Mouse (Mus musculus) lung, embryonic 14.5 days (tissue): ENCODE measurements at regions not wholly inside any gene's neighbourhood (a gene's known extent, or its start where the extent isn't known, plus 50 kb on each side); places are given as distances from the start of the nearest gene placed in this dataset.

Experiments
- ATAC-seq: fragments of 200-750 bp; cut with Nextera tagmentation; 2 replicates; pipeline ENCODE4 v1.8.0; 2017; ENCODE audit warnings: mild to moderate bottlenecking, moderate TSS enrichment, moderate library complexity; ENCODE audit not compliant: insufficient read depth
- DNase-seq: peaks from one replicate; pipeline ENCODE4 v3.0.0-alpha.2; 2015
- H3K27ac ChIP-seq: fragments of 300-500 bp; sonication (generic); 2 replicates; pipeline ENCODE4 v1.5.1; 2014; ENCODE audit warnings: low read depth, mild to moderate bottlenecking, moderate library complexity
- H3K27me3 ChIP-seq: fragments of 300-500 bp; sonication (generic); 2 replicates; pipeline ENCODE4 v1.6.1; 2014; ENCODE audit warnings: low read length, control low read depth; ENCODE audit not compliant: insufficient read depth
- H3K36me3 ChIP-seq: fragments of 300-500 bp; sonication (generic); 2 replicates; pipeline ENCODE4 v1.6.1; 2014; ENCODE audit warnings: control low read depth; ENCODE audit not compliant: insufficient read depth
- H3K4me1 ChIP-seq: fragments of 300-500 bp; sonication (generic); 2 replicates; pipeline ENCODE4 v1.6.1; 2014; ENCODE audit warnings: antibody characterized with exemption, control low read depth; ENCODE audit not compliant: insufficient read depth
- H3K4me2 ChIP-seq: fragments of 300-500 bp; sonication (generic); 2 replicates; pipeline ENCODE4 v1.6.1; 2014; ENCODE audit warnings: mild to moderate bottlenecking
- H3K4me3 ChIP-seq: fragments of 300-500 bp; sonication (generic); 2 replicates; pipeline ENCODE4 v1.5.1; 2014; ENCODE audit warnings: low read depth, low read length
- H3K9ac ChIP-seq: fragments of 300-500 bp; sonication (generic); 2 replicates; pipeline ENCODE4 v1.6.1; 2014
- H3K9me3 ChIP-seq: fragments of 300-500 bp; sonication (generic); 2 replicates; pipeline ENCODE4 v1.6.1; 2016; ENCODE audit warnings: low read depth, low read length, control low read depth
- CTCF ChIP-seq: IDR thresholded peaks from 2 replicates; pipeline ENCODE4 v1.5.1; 2016; ENCODE audit warnings: antibody characterized with exemption, low read depth
- WGBS: fragments of 180-500 bp; shearing (Covaris S2); extraction: QIAGEN DNeasy Blood & Tissue Kit; methylation state at CpG from one replicate; pipeline ENCODE4 v1.1.7; 2014; 5-methylcytosine and 5-hydroxymethylcytosine counted together

DNA sequence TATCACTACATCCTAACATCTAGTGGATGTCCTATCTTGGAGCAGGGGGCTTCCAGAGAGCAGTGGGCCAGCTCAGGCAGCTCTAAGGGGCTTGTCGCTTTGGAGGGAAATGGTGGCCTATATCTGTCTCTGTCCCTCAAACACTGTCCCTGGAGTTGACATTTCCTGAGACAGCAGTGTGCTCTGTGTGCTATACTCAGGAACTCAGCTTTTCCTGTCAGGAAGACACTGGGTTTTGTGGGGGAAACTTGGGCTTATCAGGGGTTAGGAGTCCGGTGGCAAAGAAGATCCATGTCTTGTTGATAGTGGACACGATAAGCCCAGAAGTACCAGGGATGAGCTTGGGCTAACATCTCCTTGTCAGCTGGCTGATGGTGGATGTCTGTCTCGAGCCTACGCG lies 187.6 kb upstream of the Bmper start:
- no peaks in the 10 kb centered on the region for H3K9me3 ChIP-seq
- ATAC-seq (no peak), DNase-seq (no peak)
- 62% methylated on average over 6 of the region's 6 CpGs for WGBS
- no peak for TF ChIP-seq CTCF
- no peak overlapping the region for H3K4me2 ChIP-seq
- H3K9ac ChIP-seq = no peak overlapping the region
- H3K27ac ChIP-seq = peak overlapping the region; percentile 1; the same call in 1 of the 2 replicates
- no peaks in the 10 kb centered on the region for H3K27me3 ChIP-seq
- no peaks in the 10 kb centered on the region for H3K36me3 ChIP-seq
- peaks cover 17% of the 10 kb centered on the region for H3K4me1 ChIP-seq
- no peak overlapping the region for H3K4me3 ChIP-seq

DNA sequence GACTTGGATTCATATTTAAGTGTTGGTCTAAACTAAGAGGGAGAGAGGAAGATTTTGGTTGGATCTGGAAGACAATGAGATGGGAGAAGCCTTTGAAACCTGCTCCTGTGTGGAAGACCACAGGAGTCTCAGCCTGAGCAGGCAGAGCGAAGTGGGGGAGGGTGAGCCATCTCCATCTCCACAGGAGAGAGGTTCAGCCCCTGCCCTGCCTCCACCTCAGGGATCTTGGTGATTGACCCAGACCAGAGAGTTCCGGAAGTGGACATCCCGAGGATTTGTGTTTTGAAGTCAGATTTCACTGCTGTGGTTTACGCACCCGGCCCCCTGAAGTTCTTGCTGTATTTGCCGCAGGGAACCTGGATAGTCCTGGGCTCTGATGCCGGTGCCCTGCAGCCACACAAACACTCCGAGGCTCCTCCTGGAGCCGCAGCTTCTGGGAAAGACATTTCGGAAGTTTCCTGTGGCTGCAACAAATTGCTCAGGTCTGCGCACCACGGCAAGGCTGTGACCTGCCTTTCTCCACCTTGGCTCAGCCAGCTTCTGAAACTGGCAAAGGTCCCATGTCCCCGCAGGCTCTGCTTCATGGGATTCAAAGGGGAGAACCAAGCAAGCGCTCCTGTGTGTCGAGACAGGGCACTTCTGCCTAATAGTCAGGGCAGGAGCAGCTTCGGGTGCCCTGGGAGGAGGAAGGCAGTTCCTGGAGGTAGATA lies 186.8 kb upstream of the Bmper start:
- WGBS = 13% methylated on average over 16 of the region's 16 CpGs

DNA sequence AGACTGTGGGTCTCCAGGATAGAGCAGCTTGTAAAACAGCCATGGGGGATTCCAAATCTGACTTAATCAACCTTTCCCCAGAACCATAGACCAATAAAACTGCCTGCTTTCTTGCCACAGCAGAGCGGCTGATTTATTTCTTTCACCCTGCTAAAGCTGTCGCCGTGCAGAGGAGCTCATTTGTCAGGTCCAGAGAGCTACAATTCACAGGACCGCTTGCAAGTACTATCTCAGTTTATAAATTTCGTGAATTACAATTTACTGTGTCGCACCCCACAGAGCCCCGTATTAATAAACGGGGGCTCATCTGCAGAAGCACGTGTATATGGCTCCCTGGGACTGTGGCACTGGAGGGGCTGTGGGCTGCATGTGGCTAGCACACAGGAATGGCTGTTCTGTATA lies 185.4 kb upstream of the Bmper start:
- Histone ChIP-seq H3K36me3 (no peaks in the 10 kb centered on the region), H3K4me2 (no peak overlapping the region), H3K27me3 (no peaks in the 10 kb centered on the region), H3K9me3 (no peaks in the 10 kb centered on the region), H3K9ac (no peak overlapping the region), H3K4me3 (no peak overlapping the region), H3K4me1 (peaks cover 25% of the 10 kb centered on the region), H3K27ac (no peak overlapping the region)
- 35% methylated on average over 9 of the region's 9 CpGs for WGBS
- ATAC-seq = no peak
- TF ChIP-seq CTCF = no peak
- peak; percentile 27 for DNase-seq

More for the DNA sequence above, 186.8 kb upstream of the Bmper start:
- Histone ChIP-seq H3K27me3 (no peaks in the 10 kb centered on the region), H3K4me2 (peak overlapping the region; percentile 56), H3K4me1 (peaks cover 12% of the 10 kb centered on the region; the same call in 1 of the 2 replicates), H3K36me3 (no peaks in the 10 kb centered on the region), H3K9me3 (no peaks in the 10 kb centered on the region), H3K9ac (peak overlapping the region; percentile 42; the same call in 1 of the 2 replicates), H3K4me3 (peak overlapping the region; percentile 20; the same call in 1 of the 2 replicates), H3K27ac (no peak overlapping the region)
- no peak for ATAC-seq
- DNase-seq = no peak
- no peak for TF ChIP-seq CTCF

DNA sequence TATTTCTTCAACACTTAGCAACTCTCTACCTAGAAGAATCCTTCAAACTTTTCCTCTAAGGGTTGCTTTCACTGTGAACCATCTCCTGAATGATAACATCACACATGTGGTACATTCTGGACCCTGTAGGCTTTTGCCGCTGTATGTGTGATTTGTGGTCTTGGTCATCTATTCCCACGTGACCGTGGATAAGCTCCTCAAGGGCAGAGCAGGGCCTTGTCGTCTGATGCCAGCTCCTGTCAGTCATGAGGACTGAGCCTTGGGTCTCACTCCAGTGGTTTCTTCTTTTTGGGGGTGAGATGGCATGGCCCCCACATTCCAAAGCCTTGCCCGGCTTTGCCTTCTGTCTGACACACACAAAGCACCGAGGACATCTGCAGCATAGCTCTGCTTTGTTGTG lies 183.3 kb upstream of the Bmper start:
- 83% methylated on average over 6 of the region's 6 CpGs for WGBS
- H3K4me1 ChIP-seq = peaks cover 27% of the 10 kb centered on the region
- H3K27me3 ChIP-seq = no peaks in the 10 kb centered on the region

DNA sequence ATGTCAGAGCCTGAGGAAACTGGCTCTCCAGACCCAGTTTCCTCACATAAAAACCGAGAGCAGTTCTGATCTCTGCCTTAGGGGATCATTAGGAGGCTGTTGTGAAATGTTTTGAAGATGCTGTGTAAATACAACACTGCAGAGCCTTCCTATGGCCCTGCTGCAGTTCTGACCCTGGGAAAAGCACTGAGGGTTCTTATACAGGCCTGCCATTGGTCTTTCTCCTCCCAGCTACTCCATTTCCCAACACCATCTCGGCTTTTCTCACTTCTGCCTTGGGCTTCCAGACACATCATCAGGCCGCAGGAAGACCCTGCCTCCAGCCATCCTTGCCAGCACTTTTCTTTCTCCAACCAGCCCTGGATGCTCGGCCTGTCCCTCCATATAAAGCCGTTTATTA lies 181.9 kb upstream of the Bmper start:
- no peaks in the 10 kb centered on the region for H3K27me3 ChIP-seq
- H3K4me2 ChIP-seq = no peak overlapping the region
- peak; percentile 75 for DNase-seq
- no peaks in the 10 kb centered on the region for H3K9me3 ChIP-seq
- ATAC-seq = peak; percentile 59
- WGBS = 16% methylated on average over 5 of the region's 5 CpGs
- peaks cover 27% of the 10 kb centered on the region for H3K4me1 ChIP-seq
- H3K36me3 ChIP-seq = no peaks in the 10 kb centered on the region
- H3K9ac ChIP-seq = no peak overlapping the region
- H3K27ac ChIP-seq = peak overlapping the region; percentile 70; the same call in 1 of the 2 replicates
- H3K4me3 ChIP-seq = no peak overlapping the region
- no peak for TF ChIP-seq CTCF

More for the DNA sequence above, 183.3 kb upstream of the Bmper start:
- no peaks in the 10 kb centered on the region for H3K9me3 ChIP-seq
- TF ChIP-seq CTCF = no peak
- ATAC-seq (no peak), DNase-seq (no peak)
- H3K4me2 ChIP-seq = no peak overlapping the region
- no peak overlapping the region for H3K4me3 ChIP-seq
- no peak overlapping the region for H3K27ac ChIP-seq
- no peak overlapping the region for H3K9ac ChIP-seq
- H3K36me3 ChIP-seq = no peaks in the 10 kb centered on the region

DNA sequence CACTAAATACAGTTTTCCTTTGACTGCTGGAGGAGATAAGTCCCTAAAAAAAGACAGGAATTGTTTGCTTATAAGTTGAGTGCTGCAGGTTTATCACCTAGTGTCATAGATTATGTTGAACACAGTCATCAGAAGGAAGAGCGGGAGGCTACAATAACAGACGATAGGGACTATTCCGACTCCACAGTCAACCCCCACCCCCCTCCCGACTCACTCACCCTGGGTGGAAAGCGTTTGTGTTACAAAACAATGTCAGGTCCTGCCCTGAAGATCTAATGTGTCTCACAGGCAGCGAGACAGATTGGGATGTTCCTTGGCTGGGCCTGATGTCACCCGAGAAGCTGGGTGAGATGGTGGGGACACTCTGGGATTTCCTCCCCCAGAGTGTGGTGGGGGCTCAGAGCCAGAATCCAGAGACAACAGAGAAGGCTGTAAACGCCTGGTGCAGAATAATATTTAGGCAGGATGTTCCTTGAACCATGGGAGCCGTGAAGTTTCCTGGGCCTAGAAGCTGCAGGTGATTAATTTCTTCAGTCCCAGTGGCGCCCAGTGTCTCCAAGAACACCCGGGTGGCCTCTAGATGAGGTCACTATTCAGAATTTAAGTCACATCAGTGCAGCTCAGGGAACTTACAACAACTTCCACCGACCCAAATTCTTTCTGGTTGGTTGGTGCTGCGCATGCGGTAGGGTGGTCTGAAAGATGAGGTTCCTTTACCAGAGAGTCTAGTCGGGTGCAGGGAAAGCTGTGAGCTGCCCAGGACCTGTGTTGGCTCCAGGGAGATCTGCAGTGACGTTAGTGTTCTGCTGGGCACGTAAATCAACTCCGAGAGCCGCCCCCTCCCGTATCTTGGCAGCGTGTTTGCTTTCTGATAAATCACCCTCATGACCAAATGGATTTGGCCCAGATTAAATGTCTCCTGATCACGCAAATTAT lies 181.1 kb upstream of the Bmper start:
- Histone ChIP-seq H3K4me2 (peak overlapping the region; percentile 4; the same call in 1 of the 2 replicates), H3K9me3 (no peaks in the 10 kb centered on the region), H3K4me1 (peaks cover 20% of the 10 kb centered on the region), H3K36me3 (no peaks in the 10 kb centered on the region), H3K9ac (no peak overlapping the region), H3K27me3 (no peaks in the 10 kb centered on the region), H3K27ac (peak overlapping the region; percentile 68; the same call in 1 of the 2 replicates), H3K4me3 (no peak overlapping the region)
- no peak for TF ChIP-seq CTCF
- ATAC-seq = peak; percentile 58
- peak; percentile 52 for DNase-seq
- 25% methylated on average over 22 of the region's 22 CpGs for WGBS

DNA sequence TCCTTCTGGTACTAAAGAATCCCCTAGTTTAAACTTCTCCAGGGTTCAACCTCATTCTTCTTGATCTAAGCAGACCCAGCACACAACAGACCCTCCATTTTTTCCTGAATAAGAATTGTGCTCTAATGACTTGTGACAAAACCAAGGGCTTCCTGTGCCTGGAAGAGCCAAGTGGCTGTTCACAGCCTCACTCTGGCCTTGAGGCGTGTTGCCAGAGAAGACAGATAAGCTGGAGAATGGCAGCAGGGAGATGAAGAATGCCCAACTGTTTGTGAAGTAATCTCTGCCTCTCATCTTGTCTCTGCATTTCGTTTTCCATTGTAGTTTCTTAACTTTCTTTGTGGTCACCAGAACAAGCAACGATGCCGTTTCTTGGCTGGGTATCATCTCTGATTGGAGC lies 179.9 kb upstream of the Bmper start:
- no peak for ATAC-seq
- DNase-seq = peak; percentile 35
- Histone ChIP-seq H3K27ac (no peak overlapping the region), H3K9me3 (no peaks in the 10 kb centered on the region), H3K36me3 (no peaks in the 10 kb centered on the region), H3K4me3 (no peak overlapping the region), H3K4me1 (peaks cover 15% of the 10 kb centered on the region), H3K27me3 (no peaks in the 10 kb centered on the region), H3K9ac (no peak overlapping the region), H3K4me2 (no peak overlapping the region)
- 69% methylated on average over 4 of the region's 4 CpGs for WGBS
- TF ChIP-seq CTCF = no peak
